Mouse (Mus musculus) liver, embryonic 14.5 days (tissue): ENCODE measurements around the gene Adgrg5.

Source experiments
- CTCF ChIP-seq: IDR thresholded peaks from 2 replicates; pipeline ENCODE4 v1.5.1; 2016; ENCODE audit warnings: antibody characterized with exemption, low read depth, control low read depth
- EP300 ChIP-seq: IDR thresholded peaks from 2 replicates; pipeline ENCODE4 v1.6.1; 2016; ENCODE audit warnings: antibody characterized with exemption, low read depth

GRCm38 (mm10) chr8:94992010-94992409 is 68.5 kb downstream of the Adgrg5 start:
- TF ChIP-seq CTCF = no peak
- no peak for TF ChIP-seq EP300
